Mouse (Mus musculus) frontal cortex, postnatal 10 days (tissue): ENCODE results near the gene Dscam.
"Not testable (repeated sequence)": the region's sequence is repeated elsewhere in the genome, so short reads cannot be mapped to it uniquely, and the experiment has no call there.

ENCODE experiments used
- DNase-seq, 2 experiments: peaks; one replicate each; pipeline ENCODE4 v3.0.0; 2022; ENCODE audit warnings: low spot score in 2 of 2, mixed read lengths in 1 of 2

The Dscam gene

DNA sequence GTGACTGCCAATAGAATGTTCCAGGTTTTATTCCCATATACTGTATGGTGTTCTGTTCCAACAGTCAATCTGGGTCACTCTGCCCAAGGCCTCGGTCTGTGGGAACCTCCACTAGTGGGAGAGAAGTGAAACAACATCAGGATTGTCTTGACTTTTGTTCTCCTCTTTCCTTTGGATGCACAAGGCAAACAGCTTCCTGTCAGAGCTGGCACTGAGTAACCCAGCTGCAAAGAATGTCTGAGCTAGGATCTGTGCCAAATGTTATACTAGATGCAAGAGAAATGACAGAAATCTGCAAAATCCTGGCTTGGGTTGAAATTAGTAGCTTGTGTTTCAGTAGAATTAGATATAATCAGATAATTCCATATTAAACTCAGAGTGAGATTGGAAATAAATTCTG, 282.5 kb downstream of the Dscam start:
- no peak for DNase-seq

DNA sequence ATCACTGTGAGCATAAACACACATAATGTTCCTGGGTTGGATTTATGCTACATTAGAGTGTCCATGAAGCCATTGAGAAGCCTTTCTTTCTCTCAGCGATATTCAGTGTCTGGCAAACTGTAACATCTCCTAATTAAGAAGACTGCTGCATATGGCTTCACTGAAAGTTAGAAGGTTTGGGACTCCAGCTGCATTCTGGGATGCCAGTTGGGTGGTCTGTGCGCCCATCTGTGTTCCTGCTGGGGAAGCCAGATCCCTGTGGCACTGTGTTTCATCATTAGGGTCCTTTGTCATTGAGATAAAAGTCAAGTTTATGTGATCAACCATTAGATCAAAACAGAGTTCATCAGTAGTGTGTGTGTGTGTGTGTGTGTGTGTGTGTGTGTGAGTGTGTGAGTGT, 284.7 kb downstream of the Dscam start:
- DNase-seq: no peak

DNA sequence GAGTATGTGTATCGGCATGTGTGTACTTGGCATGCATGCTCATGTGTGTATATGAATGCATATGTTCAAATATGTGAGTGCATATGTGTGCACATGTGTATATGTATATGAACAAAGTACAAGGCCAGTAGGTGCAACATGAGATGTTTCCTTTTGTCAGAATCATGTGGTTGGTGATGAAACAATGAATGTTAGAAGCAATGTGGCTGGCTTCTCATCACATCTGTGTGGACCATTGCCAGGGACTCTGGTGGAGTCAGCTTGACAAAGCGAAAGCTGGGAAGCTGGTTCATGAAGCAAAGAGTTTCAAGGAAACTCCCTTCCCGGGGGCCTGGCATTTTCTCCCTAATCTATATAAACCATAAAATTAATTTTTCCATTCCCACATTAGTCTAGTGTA, 286.0 kb downstream of the Dscam start:
- not testable (repeated sequence) for DNase-seq

DNA sequence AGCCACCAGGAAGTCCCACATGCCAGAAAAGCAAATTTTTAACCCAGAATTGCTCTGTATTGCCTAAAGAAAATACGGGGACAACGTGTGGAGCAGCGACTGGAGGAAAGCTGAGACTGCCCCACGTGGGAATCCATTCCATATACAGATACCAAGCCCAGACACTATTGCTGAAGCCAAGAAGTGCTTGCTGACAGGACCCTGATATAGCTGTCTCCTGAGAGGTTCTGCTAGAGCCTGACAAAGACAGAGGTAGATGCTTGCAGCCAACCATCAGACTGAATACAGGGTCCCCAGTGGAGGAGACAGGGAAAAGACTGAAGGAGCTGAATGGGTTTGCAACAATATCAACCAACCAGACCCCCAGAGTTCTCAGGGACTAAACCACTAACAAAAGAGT, 293.3 kb downstream of the Dscam start:
- no peak for DNase-seq

DNA sequence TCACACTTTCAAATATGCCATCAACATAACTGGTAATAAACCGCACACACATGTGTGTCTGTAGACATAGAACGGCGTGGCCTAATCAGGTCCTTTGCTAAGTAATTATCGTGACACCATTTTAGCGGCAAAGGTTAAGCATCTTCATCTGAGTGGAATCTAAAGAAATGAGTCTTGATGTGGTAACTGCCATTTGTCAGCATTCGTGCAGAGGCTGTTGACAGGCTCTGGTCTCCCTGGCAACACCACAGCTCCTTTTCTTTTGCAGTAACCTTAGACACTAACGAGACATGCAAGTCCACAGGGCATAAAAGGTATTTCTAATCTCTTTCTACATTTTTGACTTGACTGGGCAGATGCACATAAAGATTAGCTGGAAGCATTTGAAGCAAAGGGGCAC, 297.8 kb downstream of the Dscam start:
- no peak for DNase-seq

DNA sequence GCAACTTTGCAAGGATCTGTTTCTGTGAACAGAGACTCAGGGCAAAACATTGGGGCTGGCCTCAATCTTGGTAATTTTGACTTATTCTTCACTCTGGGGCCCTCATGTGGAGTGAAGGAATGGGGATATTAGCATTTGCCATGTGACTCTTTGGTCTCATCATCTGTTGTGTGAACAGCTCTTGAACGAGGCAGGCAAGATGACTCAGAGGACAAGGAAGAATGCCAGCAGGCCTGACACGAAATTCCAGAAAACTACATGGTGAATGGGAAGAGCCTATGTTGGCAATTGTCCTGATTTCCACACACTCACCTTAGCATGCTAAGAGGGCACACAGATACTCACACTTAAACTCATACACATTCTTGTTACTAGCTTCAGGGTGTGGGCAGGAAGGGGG, 313.0 kb downstream of the Dscam start:
- DNase-seq: no peak

DNA sequence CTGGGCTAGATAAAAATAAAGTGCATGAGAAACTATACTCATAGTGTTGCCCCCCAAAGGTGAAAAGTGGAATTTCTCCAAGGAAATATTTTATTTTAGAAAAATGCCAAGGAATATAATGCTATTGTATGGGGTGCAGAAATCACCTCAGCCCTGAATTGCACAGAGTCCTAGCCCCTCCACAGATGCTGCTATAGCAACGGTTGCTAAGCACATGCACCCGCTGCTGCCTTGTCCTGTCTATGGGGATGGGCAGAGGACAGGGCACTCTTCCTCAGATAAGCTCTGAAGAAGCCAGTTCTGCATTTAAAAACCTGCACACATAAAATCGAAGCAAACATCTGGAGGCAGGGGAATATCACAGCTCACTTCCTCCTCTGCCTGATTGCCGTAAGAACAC, 315.5 kb downstream of the Dscam start:
- DNase-seq: no peak

DNA sequence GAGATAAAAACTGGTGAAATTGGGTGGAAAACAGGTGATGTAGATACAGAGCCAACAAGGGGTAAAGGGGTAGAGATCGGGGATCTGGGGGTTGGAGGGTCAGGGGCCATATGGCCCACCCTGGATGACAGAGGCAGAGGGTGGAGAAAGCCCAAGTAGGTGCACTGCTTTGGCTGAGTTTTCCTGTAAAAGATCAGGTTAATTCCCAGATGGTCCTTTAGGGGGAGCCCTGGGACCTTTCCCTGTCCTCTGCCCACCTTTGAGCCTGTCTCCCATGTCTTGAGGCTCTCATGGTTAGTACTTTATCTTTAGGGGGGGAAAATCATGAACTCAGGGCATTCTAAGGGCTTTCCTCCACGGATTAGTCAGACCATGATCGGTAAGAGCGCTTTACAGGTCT, 318.2 kb downstream of the Dscam start:
- peak in 1 of 2 experiments; percentile 28 for DNase-seq

DNA sequence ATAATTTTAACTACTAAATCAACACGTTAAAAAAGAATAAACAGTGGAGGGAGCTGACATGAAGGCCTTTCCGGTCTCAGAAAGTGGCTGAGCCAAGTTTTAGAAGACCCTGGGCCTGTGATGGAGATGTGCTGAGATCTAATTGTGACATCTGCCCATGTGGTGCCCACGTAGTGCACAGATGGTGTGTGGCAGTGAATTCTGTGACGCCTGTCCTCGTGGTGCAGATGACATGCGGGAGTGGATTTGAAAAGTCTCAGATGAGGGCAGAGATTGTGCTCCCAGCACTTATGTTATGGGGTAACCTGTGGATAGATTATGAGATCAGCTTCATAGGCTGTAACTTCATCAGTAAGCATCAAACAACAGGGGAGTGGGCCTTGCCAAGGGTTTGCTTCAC, 321.6 kb downstream of the Dscam start:
- no peak for DNase-seq

DNA sequence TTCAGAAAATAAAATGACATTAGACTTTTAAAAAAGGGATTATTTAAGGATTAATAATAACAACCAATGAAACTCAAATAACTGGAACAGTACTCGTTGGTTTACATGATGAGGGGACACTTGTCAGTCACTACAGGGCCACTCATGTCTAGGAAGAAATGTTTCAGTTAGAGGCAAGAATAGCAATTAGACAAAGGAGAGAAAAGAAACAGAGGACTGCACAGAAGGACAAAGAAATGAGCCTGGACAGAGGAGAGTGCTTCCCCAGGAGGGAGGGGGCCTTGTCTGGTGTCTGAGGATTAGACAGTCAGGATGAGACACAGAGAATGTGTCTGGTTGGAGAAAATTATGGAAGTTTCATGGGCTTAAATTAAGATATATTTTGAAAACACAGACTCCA, 324.0 kb downstream of the Dscam start:
- DNase-seq: no peak

DNA sequence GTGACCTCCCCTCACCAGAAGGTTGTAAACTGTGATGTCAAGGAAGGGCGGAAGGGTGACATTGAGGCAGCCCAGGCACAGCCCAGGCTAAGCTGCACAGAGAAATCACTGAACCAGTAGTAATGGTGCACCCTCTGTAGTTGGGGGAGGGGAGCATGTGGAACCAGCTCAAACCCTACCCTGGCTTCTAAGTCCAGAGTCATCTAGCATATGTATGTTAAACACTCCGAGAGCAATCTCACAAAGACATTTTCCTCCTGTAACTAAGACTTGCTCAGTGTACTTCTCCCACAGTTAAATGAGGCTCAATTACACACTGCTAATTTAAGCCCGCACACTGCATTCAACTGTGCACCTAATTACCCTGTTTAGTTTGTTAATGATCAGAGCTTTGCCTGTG, 324.4 kb downstream of the Dscam start:
- no peak for DNase-seq

DNA sequence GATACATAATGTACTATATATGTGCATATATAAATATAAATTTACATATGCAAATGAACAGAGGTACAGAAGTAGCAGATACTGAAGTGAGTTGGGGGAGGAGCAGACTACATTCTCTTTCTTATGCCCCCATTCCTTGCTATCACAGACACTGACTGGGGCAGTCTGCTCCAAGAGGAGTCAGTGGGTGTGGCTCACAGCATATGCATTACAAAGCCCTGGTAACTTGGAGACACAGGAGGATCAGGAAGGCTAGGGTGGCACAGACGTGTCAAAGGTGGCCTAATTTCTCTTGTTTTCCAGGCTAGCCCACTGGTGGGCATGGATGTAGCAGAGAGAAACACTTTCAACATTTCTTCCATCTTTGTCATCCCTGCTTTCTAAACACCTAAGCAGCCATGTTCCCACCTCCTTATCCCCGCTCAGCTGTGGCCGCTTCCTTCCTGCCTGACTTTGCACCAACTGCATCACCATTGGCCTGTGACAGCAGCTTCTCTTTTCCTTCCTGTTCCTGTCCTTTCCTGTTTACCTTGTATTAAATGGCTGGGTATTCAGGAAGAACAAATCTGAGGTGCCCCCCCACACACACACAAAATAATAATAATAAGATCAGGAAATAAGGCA, 325.0 kb downstream of the Dscam start:
- DNase-seq: no peak

DNA sequence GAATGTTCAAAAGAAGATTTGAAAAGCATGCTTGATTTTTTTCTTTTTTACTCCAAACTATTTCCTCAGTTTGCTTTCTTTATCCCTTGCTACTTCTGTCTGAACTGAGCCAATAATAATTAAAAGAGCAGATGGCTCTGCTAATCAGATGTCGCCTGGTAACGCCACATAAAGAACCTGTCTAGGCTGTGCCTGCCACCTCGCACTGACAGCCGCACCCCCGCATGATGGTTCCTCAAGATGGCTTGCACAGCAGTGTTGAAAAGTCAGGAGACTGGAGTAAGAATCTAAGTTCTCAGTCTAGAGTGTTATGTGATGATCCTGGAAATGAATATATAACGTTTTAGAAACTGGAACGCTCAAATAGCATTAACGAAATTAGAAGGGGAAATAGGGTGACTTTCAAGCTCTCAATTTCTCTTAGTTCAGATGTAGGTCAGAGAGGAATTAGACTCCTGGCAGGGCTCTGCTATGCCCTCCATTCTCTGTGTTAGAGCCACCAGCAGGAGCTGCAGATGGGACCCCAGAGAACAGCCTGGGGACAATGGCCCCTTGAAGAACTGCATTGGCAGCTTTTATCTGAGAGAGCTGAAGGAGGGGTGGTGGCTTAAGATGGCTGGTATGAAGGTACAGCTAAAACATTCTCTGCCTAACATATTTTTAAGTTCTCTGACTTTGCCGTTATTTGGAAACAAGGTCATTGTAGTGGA, 326.7 kb downstream of the Dscam start:
- DNase-seq: peak; percentile 36 to 38

DNA sequence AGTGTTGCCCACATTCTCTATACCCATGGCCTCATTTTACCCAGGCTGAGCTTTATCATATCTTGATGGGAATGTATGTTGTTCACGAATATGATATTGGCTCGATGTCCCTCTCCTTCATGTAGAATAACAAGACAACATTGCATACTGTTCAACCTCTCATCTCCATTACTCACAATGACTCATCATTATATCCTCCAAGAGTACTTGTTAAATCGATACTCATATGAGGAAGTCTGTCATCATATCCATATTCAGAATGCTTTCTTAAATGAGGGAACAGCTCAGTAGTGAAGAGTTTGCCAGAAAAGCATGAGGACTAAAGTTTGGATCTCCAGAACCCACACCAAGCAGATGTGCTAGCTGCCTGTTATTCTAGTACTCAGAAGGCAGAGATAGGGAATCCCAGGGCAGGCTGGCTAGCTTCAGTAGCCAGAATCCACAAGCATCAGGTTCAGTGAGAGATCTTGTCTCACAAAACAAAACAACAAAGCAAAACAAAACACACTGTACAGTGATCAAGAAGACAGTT, 327.7 kb downstream of the Dscam start:
- no peak for DNase-seq

DNA sequence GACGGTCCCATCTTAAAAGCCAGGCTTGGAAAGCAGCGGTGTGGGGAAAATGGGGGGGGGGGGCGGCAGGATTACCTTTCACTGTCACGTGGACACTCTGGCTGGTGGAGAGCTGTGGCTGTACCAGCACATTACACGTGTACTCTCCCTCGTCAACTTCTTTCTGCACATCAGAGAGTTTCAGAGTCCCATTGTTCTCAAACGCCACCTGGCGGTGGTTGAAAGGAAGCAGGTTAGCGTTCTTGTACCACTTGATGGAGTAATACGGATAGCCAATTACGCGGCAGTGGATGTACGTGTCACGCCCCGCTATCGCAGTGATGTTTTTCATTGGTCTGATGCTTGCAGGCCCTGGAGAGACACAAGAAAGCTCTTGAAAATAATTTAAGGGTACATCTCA, 350.9 kb downstream of the Dscam start:
- DNase-seq: peak; percentile 34 to 49

DNA sequence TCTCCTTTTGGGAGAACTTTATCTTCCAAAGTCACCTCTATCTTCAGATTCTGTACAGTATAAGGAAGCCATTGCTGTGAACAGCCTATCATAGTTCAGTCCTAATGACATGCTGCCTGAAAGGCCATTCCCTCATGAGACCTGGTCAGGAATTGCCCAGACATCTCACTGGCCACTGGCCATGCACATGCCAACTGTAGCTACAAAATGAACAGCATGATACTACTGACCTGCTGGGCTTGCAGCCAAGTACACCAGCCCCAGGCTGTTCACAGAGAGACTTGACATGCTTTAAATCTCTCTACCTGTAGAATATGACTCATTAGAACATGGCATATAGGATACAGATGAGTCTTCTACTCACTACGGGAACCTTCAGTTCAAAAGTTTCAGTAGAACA, 364.3 kb downstream of the Dscam start:
- no peak for DNase-seq

DNA sequence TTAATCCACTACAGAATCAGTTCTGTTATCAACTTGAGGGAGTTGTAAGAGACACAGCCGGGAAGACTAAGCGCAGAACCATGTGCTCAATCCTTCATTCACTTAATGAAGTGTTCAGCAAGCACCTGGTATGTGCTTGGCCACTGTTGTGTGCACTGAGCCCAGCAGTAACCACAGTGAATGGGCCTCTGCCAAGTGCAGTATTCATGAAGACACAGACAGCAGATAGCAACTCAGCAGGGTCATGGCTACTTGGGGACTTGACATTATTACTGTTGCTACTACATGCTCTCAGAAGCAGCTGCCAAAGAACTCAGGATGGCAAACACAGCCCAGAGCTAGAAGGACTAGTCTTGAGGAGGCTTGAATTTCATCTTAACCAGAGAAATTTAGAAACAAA, 367.9 kb downstream of the Dscam start:
- DNase-seq: no peak

DNA sequence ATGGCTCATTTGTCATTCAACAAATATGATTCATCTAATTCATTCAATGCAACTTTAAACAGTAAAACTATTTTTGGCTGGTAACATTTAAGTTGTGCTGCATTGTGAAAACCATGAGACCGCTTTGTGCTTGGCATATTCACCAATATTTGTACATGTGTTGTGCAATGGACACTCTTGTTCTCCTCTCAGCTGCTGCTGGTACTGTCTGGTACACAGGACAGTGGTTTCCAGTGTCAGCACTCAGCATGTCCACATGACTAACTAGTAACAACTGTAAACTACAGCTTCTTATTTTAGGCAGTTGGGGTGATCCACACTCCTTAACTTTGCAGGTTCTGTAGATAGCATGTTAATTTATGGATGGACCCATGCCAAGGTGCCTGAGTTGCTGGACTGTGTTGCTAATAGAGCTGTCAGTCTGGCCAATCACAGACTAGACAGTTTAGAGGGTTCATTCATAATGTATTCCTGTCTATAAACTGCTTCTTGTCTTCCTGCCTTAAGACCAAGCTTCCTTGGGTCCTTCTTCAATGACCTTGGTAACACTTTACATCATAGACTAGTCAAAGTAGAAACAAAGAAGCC, 368.8 kb downstream of the Dscam start:
- no peak for DNase-seq

DNA sequence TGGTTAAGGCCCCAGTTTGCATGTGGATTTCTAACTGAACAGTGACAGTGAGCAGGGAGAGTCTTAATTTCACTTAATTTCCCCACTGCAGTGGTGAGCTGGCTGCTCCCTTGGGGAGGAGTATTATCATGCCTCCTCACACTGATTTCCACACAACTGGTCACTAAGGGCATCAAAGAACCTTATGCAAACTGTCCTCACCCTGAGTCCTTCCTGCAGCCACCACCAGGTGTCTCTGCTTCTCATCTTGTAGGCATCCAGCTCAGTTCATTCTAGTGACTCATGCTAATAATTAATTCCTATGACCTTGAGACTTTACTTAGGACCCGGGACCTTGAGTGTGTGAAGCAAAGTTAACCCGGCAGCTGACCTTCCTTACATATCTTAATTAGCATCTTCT, 375.1 kb downstream of the Dscam start:
- peak in 1 of 2 experiments; percentile 24 for DNase-seq

DNA sequence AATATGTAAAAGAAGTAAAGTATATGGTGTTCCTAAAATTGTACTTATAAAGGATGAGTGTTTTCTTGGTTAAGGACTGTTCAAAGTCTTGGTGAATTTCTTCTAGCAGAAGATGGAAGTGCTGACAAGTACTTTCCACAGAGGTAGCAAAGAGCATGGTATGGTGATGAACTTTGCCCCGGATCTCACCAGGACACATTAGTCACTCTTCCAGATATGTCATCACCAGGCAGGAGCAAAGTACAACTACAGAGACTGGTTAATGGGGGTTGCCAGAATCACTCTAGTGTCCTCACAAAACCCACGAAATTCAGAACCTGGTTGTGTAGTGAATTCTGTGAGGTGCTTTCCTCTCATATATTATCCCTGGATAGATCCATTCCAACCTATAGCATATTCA, 379.2 kb downstream of the Dscam start:
- DNase-seq: no peak

DNA sequence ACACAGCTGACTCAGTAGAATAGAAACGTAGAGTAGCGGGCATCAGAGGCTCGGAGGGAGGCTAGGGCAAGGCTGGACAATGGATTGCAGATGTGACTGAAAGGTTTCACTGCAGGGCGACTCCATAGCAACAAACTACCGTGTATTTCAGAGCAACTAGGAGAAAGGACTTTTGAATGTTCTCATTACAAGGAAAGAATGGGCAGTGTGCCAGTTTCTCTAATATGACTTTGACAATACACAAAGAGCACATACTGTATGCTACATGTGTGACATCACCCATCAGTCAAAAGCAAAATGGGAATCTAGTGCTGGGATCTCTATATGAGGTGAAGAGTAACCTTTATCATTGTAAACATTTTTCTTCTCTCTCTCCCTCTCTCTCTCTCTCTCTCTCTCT, 382.3 kb downstream of the Dscam start:
- DNase-seq: no peak

DNA sequence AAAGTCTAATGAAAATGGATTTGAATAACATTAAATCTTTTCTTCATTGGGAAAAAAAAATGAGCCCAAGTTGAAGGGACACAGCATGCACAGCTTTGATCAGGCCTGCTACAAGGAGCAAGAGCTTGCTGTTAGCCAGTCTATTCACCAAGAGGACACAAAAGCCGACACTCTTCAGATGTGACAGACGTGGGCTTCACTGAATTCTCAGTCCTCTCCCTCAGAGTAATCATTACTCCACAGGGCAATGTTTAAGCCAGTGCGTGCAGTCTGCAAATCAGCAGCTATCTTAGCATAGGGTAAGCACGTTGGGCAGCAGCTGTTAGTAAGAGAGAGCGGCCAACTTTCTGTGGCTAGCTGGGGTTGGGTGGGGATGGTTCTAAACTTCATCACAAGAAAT, 391.5 kb downstream of the Dscam start:
- no peak for DNase-seq

DNA sequence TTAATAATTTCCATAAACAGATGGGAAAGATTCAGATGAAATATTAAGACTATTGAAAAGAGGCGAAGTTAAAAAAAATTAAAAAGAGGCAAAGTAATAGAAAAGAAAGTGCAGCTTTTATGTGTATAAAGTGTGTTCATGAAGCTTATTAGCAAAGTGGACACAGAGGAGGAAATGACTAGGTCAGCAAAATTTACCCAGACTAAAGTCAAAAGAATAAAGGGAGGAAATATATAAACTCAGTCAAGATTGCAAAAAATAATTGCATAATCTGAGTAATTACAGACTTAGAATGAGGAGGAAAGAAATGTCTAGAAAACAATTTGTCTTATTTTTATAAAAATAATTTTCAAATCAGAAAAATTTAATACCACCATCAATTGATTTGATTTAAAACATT, 396.3 kb downstream of the Dscam start:
- no peak for DNase-seq
